Mouse (Mus musculus): ENCODE measurements at regions not wholly inside any gene's neighbourhood (a gene's known extent, or its start where the extent isn't known, plus 50 kb on each side); places are given as distances from the start of the nearest gene placed in this dataset.
A peak's percentile ranks its signal among the peaks of the same experiment; 100 is the strongest.

GRCm38 (mm10) chr7:115379600-115379999, 636.1 kb downstream of the Insc start:
- peak; percentile 29 for DNase-seq (ENCODE audit: low spot score)
- 34% methylated on average over 7 of the region's 7 CpGs for WGBS

GRCm38 (mm10) chr7:115380989-115381610, 637.6 kb downstream of the Insc start:
- Histone ChIP-seq H3K9ac (replicated peaks; ENCODE audit: low read depth) (no peak overlapping the region), H3K4me2 (replicated peaks; ENCODE audit: low read depth, low read length) (no peak overlapping the region), H3K36me3 (ENCODE audit: insufficient read depth, low read length) (no peaks in the 10 kb centered on the region), H3K9me3 (ENCODE audit: low read length) (no peaks in the 10 kb centered on the region), H3K4me1 (ENCODE audit: insufficient read depth, low read depth, low read length) (no peaks in the 10 kb centered on the region; the same call in 1 of the 2 replicates), H3K27me3 (replicated peaks; ENCODE audit: insufficient read depth, low read length) (no peaks in the 10 kb centered on the region), H3K4me3 (ENCODE audit: low read depth, low read length) (no peak overlapping the region), H3K27ac (ENCODE audit: low read length) (no peak overlapping the region)
- DNase-seq (ENCODE audit: low spot score) (no peak), ATAC-seq (no peak)
- 62% methylated on average over 8 of the region's 8 CpGs for WGBS
- TF ChIP-seq CTCF (IDR thresholded peaks at IDR 0.05): no peak
- TF ChIP-seq EP300 (IDR thresholded peaks at IDR 0.05): no peak

More at GRCm38 (mm10) chr7:115379600-115379999, 636.1 kb downstream of the Insc start:
- H3K27ac ChIP-seq (ENCODE audit: low read length): no peak overlapping the region
- no peaks in the 10 kb centered on the region for H3K36me3 ChIP-seq (ENCODE audit: insufficient read depth, low read length)
- no peak overlapping the region for H3K4me3 ChIP-seq (ENCODE audit: low read depth, low read length)
- H3K4me2 ChIP-seq (replicated peaks; ENCODE audit: low read depth, low read length): no peak overlapping the region
- TF ChIP-seq CTCF (IDR thresholded peaks at IDR 0.05) (no peak), EP300 (IDR thresholded peaks at IDR 0.05) (no peak)
- no peaks in the 10 kb centered on the region for H3K9me3 ChIP-seq (ENCODE audit: low read length)
- H3K4me1 ChIP-seq (ENCODE audit: insufficient read depth, low read depth, low read length): no peaks in the 10 kb centered on the region; the same call in 1 of the 2 replicates
- H3K27me3 ChIP-seq (replicated peaks; ENCODE audit: insufficient read depth, low read length): no peaks in the 10 kb centered on the region
- H3K9ac ChIP-seq (replicated peaks; ENCODE audit: low read depth): no peak overlapping the region
- peak; percentile 50 for ATAC-seq

- Histone ChIP-seq H3K27ac (ENCODE audit: low read length) (no peak overlapping the region), H3K4me3 (ENCODE audit: low read depth, low read length) (no peak overlapping the region), H3K27me3 (replicated peaks; ENCODE audit: insufficient read depth, low read length) (no peaks in the 10 kb centered on the region), H3K4me2 (replicated peaks; ENCODE audit: low read depth, low read length) (no peak overlapping the region), H3K4me1 (ENCODE audit: insufficient read depth, low read depth, low read length) (no peaks in the 10 kb centered on the region; the same call in 1 of the 2 replicates), H3K36me3 (ENCODE audit: insufficient read depth, low read length) (no peaks in the 10 kb centered on the region), H3K9ac (replicated peaks; ENCODE audit: low read depth) (no peak overlapping the region), H3K9me3 (ENCODE audit: low read length) (no peaks in the 10 kb centered on the region)
- ATAC-seq (no peak), DNase-seq (ENCODE audit: low spot score) (no peak)
- 71% methylated on average over 2 of the region's 2 CpGs for WGBS
- TF ChIP-seq EP300 (IDR thresholded peaks at IDR 0.05) (no peak), CTCF (IDR thresholded peaks at IDR 0.05) (no peak)
Measured at GRCm38 (mm10) chr7:115382876-115383275, 639.4 kb downstream of the Insc start.

GRCm38 (mm10) chr7:115388874-115389273, 645.4 kb downstream of the Insc start:
- ATAC-seq (no peak), DNase-seq (ENCODE audit: low spot score) (no peak)
- Histone ChIP-seq H3K9ac (replicated peaks; ENCODE audit: low read depth) (no peak overlapping the region), H3K4me2 (replicated peaks; ENCODE audit: low read depth, low read length) (no peak overlapping the region), H3K36me3 (ENCODE audit: insufficient read depth, low read length) (no peaks in the 10 kb centered on the region), H3K4me3 (ENCODE audit: low read depth, low read length) (no peak overlapping the region), H3K27me3 (replicated peaks; ENCODE audit: insufficient read depth, low read length) (no peaks in the 10 kb centered on the region), H3K4me1 (ENCODE audit: insufficient read depth, low read depth, low read length) (no peaks in the 10 kb centered on the region), H3K9me3 (ENCODE audit: low read length) (no peaks in the 10 kb centered on the region), H3K27ac (ENCODE audit: low read length) (no peak overlapping the region)
- TF ChIP-seq EP300 (IDR thresholded peaks at IDR 0.05) (no peak), CTCF (IDR thresholded peaks at IDR 0.05) (no peak)
- WGBS: 56% methylated on average over 5 of the region's 5 CpGs

- ATAC-seq (no peak), DNase-seq (ENCODE audit: low spot score) (no peak)
- WGBS: 54% methylated on average over 3 of the region's 3 CpGs
- H3K9ac ChIP-seq (replicated peaks; ENCODE audit: low read depth): no peak overlapping the region
- no peaks in the 10 kb centered on the region for H3K9me3 ChIP-seq (ENCODE audit: low read length)
- H3K4me1 ChIP-seq (ENCODE audit: insufficient read depth, low read depth, low read length): no peaks in the 10 kb centered on the region
- no peak overlapping the region for H3K4me3 ChIP-seq (ENCODE audit: low read depth, low read length)
- H3K27ac ChIP-seq (ENCODE audit: low read length): no peak overlapping the region
- H3K36me3 ChIP-seq (ENCODE audit: insufficient read depth, low read length): no peaks in the 10 kb centered on the region
- TF ChIP-seq CTCF (IDR thresholded peaks at IDR 0.05): no peak
- no peak for TF ChIP-seq EP300 (IDR thresholded peaks at IDR 0.05)
- H3K27me3 ChIP-seq (replicated peaks; ENCODE audit: insufficient read depth, low read length): no peaks in the 10 kb centered on the region
- no peak overlapping the region for H3K4me2 ChIP-seq (replicated peaks; ENCODE audit: low read depth, low read length)
Measured at GRCm38 (mm10) chr7:115392520-115392919, 646.1 kb downstream of the Sox6 start.

GRCm38 (mm10) chr7:115398202-115398601, 640.4 kb downstream of the Sox6 start:
- no peak for DNase-seq (ENCODE audit: low spot score)
- Histone ChIP-seq H3K9ac (replicated peaks; ENCODE audit: low read depth) (no peak overlapping the region), H3K4me1 (ENCODE audit: insufficient read depth, low read depth, low read length) (no peaks in the 10 kb centered on the region), H3K9me3 (ENCODE audit: low read length) (no peaks in the 10 kb centered on the region), H3K36me3 (ENCODE audit: insufficient read depth, low read length) (no peaks in the 10 kb centered on the region), H3K27ac (ENCODE audit: low read length) (no peak overlapping the region), H3K4me3 (ENCODE audit: low read depth, low read length) (no peak overlapping the region), H3K4me2 (replicated peaks; ENCODE audit: low read depth, low read length) (no peak overlapping the region), H3K27me3 (replicated peaks; ENCODE audit: insufficient read depth, low read length) (no peaks in the 10 kb centered on the region)
- ATAC-seq: no peak
- WGBS: 92% methylated on average over 2 of the region's 2 CpGs
- TF ChIP-seq CTCF (IDR thresholded peaks at IDR 0.05): no peak
- TF ChIP-seq EP300 (IDR thresholded peaks at IDR 0.05): no peak
